Mouse (Mus musculus) liver, embryonic 12.5 days (tissue): ENCODE data around the gene D2hgdh. TPM values are rescaled to one million over a fixed set of nuclear protein-coding genes. Genes with fewer than 3 reads are reported as not detected.
"Not testable (repeated sequence)": the region's sequence is repeated elsewhere in the genome, so short reads cannot be mapped to it uniquely, and the experiment has no call there.

ENCODE experiments used
- ATAC-seq: fragments of 200-750 bp; cut with Nextera tagmentation; 2 replicates; pipeline ENCODE4 v1.8.0; 2017; ENCODE audit warnings: moderate number of reproducible peaks, mild to moderate bottlenecking, moderate library complexity
- H3K27ac ChIP-seq: fragments of 300-500 bp; sonication (generic); 2 replicates; pipeline ENCODE4 v1.5.1; 2016; ENCODE audit warnings: mild to moderate bottlenecking
- H3K27me3 ChIP-seq: fragments of 300-500 bp; sonication (generic); replicated peaks from 2 replicates; pipeline ENCODE4 v1.6.1; 2016; ENCODE audit warnings: mild to moderate bottlenecking, moderate library complexity
- H3K36me3 ChIP-seq: fragments of 300-500 bp; sonication (generic); 2 replicates; pipeline ENCODE4 v1.6.1; 2016; ENCODE audit warnings: mild to moderate bottlenecking, moderate library complexity
- H3K4me1 ChIP-seq: fragments of 300-500 bp; sonication (generic); 2 replicates; pipeline ENCODE4 v1.6.1; 2016
- H3K4me2 ChIP-seq: fragments of 300-500 bp; sonication (generic); 2 replicates; pipeline ENCODE4 v1.6.1; 2016; ENCODE audit warnings: mild to moderate bottlenecking, moderate library complexity
- H3K4me3 ChIP-seq: fragments of 300-500 bp; sonication (generic); 2 replicates; pipeline ENCODE4 v1.5.1; 2016; ENCODE audit warnings: mild to moderate bottlenecking, moderate library complexity
- H3K9ac ChIP-seq: fragments of 300-500 bp; sonication (generic); 2 replicates; pipeline ENCODE4 v1.6.1; 2016; ENCODE audit warnings: mild to moderate bottlenecking, moderate library complexity
- H3K9me3 ChIP-seq: fragments of 300-500 bp; sonication (generic); replicated peaks from 2 replicates; pipeline ENCODE4 v1.6.1; 2016; ENCODE audit warnings: mild to moderate bottlenecking, moderate library complexity
- WGBS: fragments of 180-500 bp; shearing (Covaris S2); methylation state at CpG from one replicate; pipeline ENCODE4 v1.1.7; 2016; ENCODE audit not compliant: insufficient replicate concordance; 5-methylcytosine and 5-hydroxymethylcytosine counted together
- polyA plus RNA-seq: library from polyadenylated mRNA; unstranded; fragments of >200 nt; fragmentation: Nextera tagmentation; extraction: Ambion mirVana; gene quantifications from 2 replicates; pipeline ENCODE4 v1.2.1, GENCODE M21; 2016

The D2hgdh gene
- polyA plus RNA-seq, 1 experiment from 2014 or later: 8.0 TPM

- 87% methylated on average over 4 of the region's 4 CpGs for WGBS
- no peak overlapping the region for H3K9ac ChIP-seq
- no peak overlapping the region for H3K4me3 ChIP-seq
- no peak overlapping the region for H3K4me2 ChIP-seq
- H3K27me3 ChIP-seq: no peaks in the 10 kb centered on the region
- ATAC-seq: no peak
- H3K27ac ChIP-seq: no peak overlapping the region
- H3K4me1 ChIP-seq: no peaks in the 10 kb centered on the region
- peaks cover 35% of the 10 kb centered on the region for H3K36me3 ChIP-seq
- no peaks in the 10 kb centered on the region for H3K9me3 ChIP-seq
Measured at GRCm38 (mm10) chr1:93835211-93835610, 10.5 kb downstream of the D2hgdh start.

GRCm38 (mm10) chr1:93835876-93836531 is 11.3 kb downstream of the D2hgdh start:
- Histone ChIP-seq H3K4me2 (no peak overlapping the region), H3K4me3 (no peak overlapping the region), H3K27ac (no peak overlapping the region), H3K27me3 (no peaks in the 10 kb centered on the region), H3K36me3 (peaks cover 35% of the 10 kb centered on the region), H3K9me3 (no peaks in the 10 kb centered on the region), H3K9ac (no peak overlapping the region), H3K4me1 (no peaks in the 10 kb centered on the region)
- ATAC-seq: no peak
- 80% methylated on average over 6 of the region's 6 CpGs for WGBS

- H3K4me2 ChIP-seq: no peak overlapping the region
- peaks cover 35% of the 10 kb centered on the region for H3K36me3 ChIP-seq
- ATAC-seq: no peak
- no peak overlapping the region for H3K27ac ChIP-seq
- H3K9me3 ChIP-seq: no peaks in the 10 kb centered on the region
- no peak overlapping the region for H3K4me3 ChIP-seq
- no peaks in the 10 kb centered on the region for H3K4me1 ChIP-seq
- no peak overlapping the region for H3K9ac ChIP-seq
- H3K27me3 ChIP-seq: no peaks in the 10 kb centered on the region
- WGBS: 84% methylated on average over 2 of the region's 2 CpGs
Measured at GRCm38 (mm10) chr1:93836532-93836913, 11.8 kb downstream of the D2hgdh start.

GRCm38 (mm10) chr1:93837335-93837734 is 12.6 kb downstream of the D2hgdh start:
- ATAC-seq: no peak

GRCm38 (mm10) chr1:93838569-93838968 is 13.9 kb downstream of the D2hgdh start:
- peaks cover 35% of the 10 kb centered on the region for H3K36me3 ChIP-seq
- H3K4me3 ChIP-seq, H3K27me3 ChIP-seq, H3K4me2 ChIP-seq, H3K4me1 ChIP-seq, H3K27ac ChIP-seq, H3K9ac ChIP-seq, H3K9me3 ChIP-seq, ATAC-seq: not testable (repeated sequence)
- 81% methylated on average over 8 of the region's 8 CpGs for WGBS

More at GRCm38 (mm10) chr1:93837335-93837734, 12.6 kb downstream of the D2hgdh start:
- Histone ChIP-seq H3K36me3 (peaks cover 35% of the 10 kb centered on the region), H3K27ac (no peak overlapping the region), H3K4me1 (no peaks in the 10 kb centered on the region), H3K4me3 (no peak overlapping the region), H3K9ac (no peak overlapping the region), H3K4me2 (no peak overlapping the region), H3K27me3 (no peaks in the 10 kb centered on the region), H3K9me3 (no peaks in the 10 kb centered on the region)
- WGBS: 78% methylated on average over 8 of the region's 8 CpGs

GRCm38 (mm10) chr1:93845766-93846366 is 21.2 kb downstream of the D2hgdh start:
- H3K27me3 ChIP-seq, H3K36me3 ChIP-seq, H3K9me3 ChIP-seq, H3K9ac ChIP-seq, ATAC-seq, H3K27ac ChIP-seq, H3K4me3 ChIP-seq, H3K4me1 ChIP-seq, H3K4me2 ChIP-seq: not testable (repeated sequence)
- 68% methylated on average over 2 of the region's 3 CpGs for WGBS

- not testable (repeated sequence) for H3K4me2 ChIP-seq, H3K9me3 ChIP-seq, H3K36me3 ChIP-seq, H3K27me3 ChIP-seq, H3K4me1 ChIP-seq, H3K27ac ChIP-seq, H3K9ac ChIP-seq, ATAC-seq, H3K4me3 ChIP-seq
- WGBS: 34% methylated on average over 4 of the region's 4 CpGs
Measured at GRCm38 (mm10) chr1:93855790-93856189, 31.1 kb downstream of the D2hgdh start.

- no peak overlapping the region for H3K4me3 ChIP-seq
- no peaks in the 10 kb centered on the region for H3K4me1 ChIP-seq
- H3K27ac ChIP-seq: no peak overlapping the region
- H3K27me3 ChIP-seq: no peaks in the 10 kb centered on the region
- ATAC-seq: no peak
- no peak overlapping the region for H3K4me2 ChIP-seq
- H3K36me3 ChIP-seq: no peaks in the 10 kb centered on the region
- H3K9me3 ChIP-seq: no peaks in the 10 kb centered on the region
- WGBS: 83% methylated on average over 6 of the region's 6 CpGs
- H3K9ac ChIP-seq: no peak overlapping the region
Measured at GRCm38 (mm10) chr1:93857370-93857769, 32.7 kb downstream of the D2hgdh start.

- WGBS: 72% methylated on average over 3 of the region's 3 CpGs
- no peak for ATAC-seq
Measured at GRCm38 (mm10) chr1:93857991-93858390, 33.3 kb downstream of the D2hgdh start.

GRCm38 (mm10) chr1:93859619-93860018 is 34.9 kb downstream of the D2hgdh start:
- ATAC-seq: no peak
- H3K27ac ChIP-seq: no peak overlapping the region

More at GRCm38 (mm10) chr1:93857991-93858390, 33.3 kb downstream of the D2hgdh start:
- H3K4me2 ChIP-seq: no peak overlapping the region
- H3K9ac ChIP-seq: no peak overlapping the region
- H3K9me3 ChIP-seq: no peaks in the 10 kb centered on the region
- H3K4me3 ChIP-seq: no peak overlapping the region
- H3K27me3 ChIP-seq: no peaks in the 10 kb centered on the region
- H3K36me3 ChIP-seq: no peaks in the 10 kb centered on the region
- no peak overlapping the region for H3K27ac ChIP-seq
- no peaks in the 10 kb centered on the region for H3K4me1 ChIP-seq

GRCm38 (mm10) chr1:93861048-93861447 is 36.3 kb downstream of the D2hgdh start, which contains the start of gene Gal3st2:
Gal3st2 (plus strand) TSS chr1:93861306.
- H3K4me1 ChIP-seq, H3K9me3 ChIP-seq, H3K36me3 ChIP-seq, H3K27me3 ChIP-seq, H3K4me3 ChIP-seq, H3K9ac ChIP-seq, H3K27ac ChIP-seq, ATAC-seq, H3K4me2 ChIP-seq: not testable (repeated sequence)
- 40% methylated on average over 2 of the region's 2 CpGs for WGBS

More at GRCm38 (mm10) chr1:93859619-93860018, 34.9 kb downstream of the D2hgdh start:
- Histone ChIP-seq H3K27me3 (no peaks in the 10 kb centered on the region), H3K4me1 (no peaks in the 10 kb centered on the region), H3K4me3 (no peak overlapping the region), H3K36me3 (no peaks in the 10 kb centered on the region), H3K9me3 (no peaks in the 10 kb centered on the region), H3K9ac (no peak overlapping the region), H3K4me2 (no peak overlapping the region)

GRCm38 (mm10) chr1:93871594-93872105 is 46.9 kb downstream of the D2hgdh start:
- H3K4me2 ChIP-seq, H3K36me3 ChIP-seq, H3K9ac ChIP-seq, H3K27ac ChIP-seq, H3K27me3 ChIP-seq, H3K4me1 ChIP-seq, H3K4me3 ChIP-seq, ATAC-seq, H3K9me3 ChIP-seq: not testable (repeated sequence)
- WGBS: 11% methylated on average over 1 of the region's 1 CpGs
